Mouse (Mus musculus) ES-Bruce4 (cell line): ENCODE data around the gene Smco4.

Experiments
- CTCF ChIP-seq: IDR thresholded peaks from one replicate; pipeline ENCODE4 v1.8.1; 2011; ENCODE audit warnings: low read depth, low read length
- POLR2A ChIP-seq: IDR thresholded peaks from one replicate; pipeline ENCODE4 v1.8.1; 2011; ENCODE audit warnings: low read length; ENCODE audit not compliant: insufficient read depth

DNA sequence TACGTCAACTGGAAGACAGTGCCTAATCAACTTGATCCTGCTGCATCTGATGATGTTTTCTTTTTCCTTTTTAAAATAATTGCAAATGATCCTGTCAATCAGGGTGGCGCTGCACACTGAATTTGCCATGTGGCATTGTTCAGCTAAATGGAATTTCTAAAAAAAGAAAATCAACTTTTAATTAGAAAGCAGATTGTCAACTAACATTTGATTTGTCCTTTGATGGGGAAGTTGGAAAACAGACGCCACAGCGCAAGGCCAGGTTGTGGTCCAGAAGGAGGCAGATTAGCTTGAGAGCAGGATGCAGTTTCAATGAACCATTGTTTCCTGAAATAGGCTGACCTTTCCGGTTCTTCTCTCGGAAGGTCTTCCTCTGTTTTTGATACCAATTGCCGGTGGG, 33.3 kb downstream of the Smco4 start:
- TF ChIP-seq POLR2A (no peak), CTCF (no peak)
